Mouse (Mus musculus): ENCODE data around the gene Leng9. TPM values are rescaled to one million over a fixed set of nuclear protein-coding genes. Genes with fewer than 3 reads are reported as not detected.
A peak's percentile ranks its signal among the peaks of the same experiment; 100 is the strongest.

Leng9 gene
- polyA plus RNA-seq, 1 experiment from 2014 or later = 5.7 TPM

GRCm38 (mm10) chr7:4150811-4151221 lies 642 bp upstream of the Leng9 start:
- H3K4me1 ChIP-seq (replicated peaks) = peaks cover 34% of the 10 kb centered on the region
- no peak overlapping the region for H3K27ac ChIP-seq (replicated peaks)
- peak overlapping the region; percentile 64 for H3K4me3 ChIP-seq
- H3K36me3 ChIP-seq = peaks cover 19% of the 10 kb centered on the region
- peaks cover 20% of the 10 kb centered on the region for H3K27me3 ChIP-seq
- WGBS = 6% methylated on average over 14 of the region's 14 CpGs
- ATAC-seq (ENCODE audit: low FRiP score, low read depth) = peak; percentile 42
- peak overlapping the region; percentile 73; the same call in 1 of the 2 replicates for H3K9ac ChIP-seq
- peak overlapping the region; percentile 93 for H3K4me2 ChIP-seq
- no peaks in the 10 kb centered on the region for H3K9me3 ChIP-seq

- H3K27me3 ChIP-seq = peaks cover 20% of the 10 kb centered on the region
- H3K36me3 ChIP-seq = peaks cover 32% of the 10 kb centered on the region
- peak overlapping the region; percentile 64 for H3K4me3 ChIP-seq
- H3K9me3 ChIP-seq = no peaks in the 10 kb centered on the region
- H3K4me1 ChIP-seq (replicated peaks) = peaks cover 34% of the 10 kb centered on the region
- peak; percentile 75 for ATAC-seq (ENCODE audit: low FRiP score, low read depth)
- peak overlapping the region; percentile 73 for H3K9ac ChIP-seq
- H3K4me2 ChIP-seq = peak overlapping the region; percentile 93
- WGBS = under 1% methylated on average over 64 of the region's 64 CpGs
- peak overlapping the region; percentile 94 for H3K27ac ChIP-seq (replicated peaks)
Observed at GRCm38 (mm10) chr7:4149209-4150054, 742 bp downstream of the Leng9 start.

- Histone ChIP-seq H3K27ac (replicated peaks) (peak overlapping the region; percentile 94), H3K4me3 (peak overlapping the region; percentile 64), H3K4me2 (peak overlapping the region; percentile 93), H3K36me3 (peaks cover 41% of the 10 kb centered on the region), H3K27me3 (peaks cover 17% of the 10 kb centered on the region), H3K9me3 (no peaks in the 10 kb centered on the region), H3K4me1 (replicated peaks) (peaks cover 34% of the 10 kb centered on the region), H3K9ac (peak overlapping the region; percentile 73)
- peak; percentile 47 for ATAC-seq (ENCODE audit: low FRiP score, low read depth)
- 24% methylated on average over 18 of the region's 18 CpGs for WGBS
Observed at GRCm38 (mm10) chr7:4148341-4149208, 1.6 kb downstream of the Leng9 start.

GRCm38 (mm10) chr7:4147836-4148235 lies 2.3 kb downstream of the Leng9 start:
- ATAC-seq (ENCODE audit: low FRiP score, low read depth) = no peak
- 87% methylated on average over 4 of the region's 4 CpGs for WGBS
- H3K36me3 ChIP-seq = peaks cover 48% of the 10 kb centered on the region
- H3K4me2 ChIP-seq = 0 out of 2 replicates have a peak overlapping the region, but pooled peaks have one; percentile 93
- H3K27me3 ChIP-seq = peaks cover 15% of the 10 kb centered on the region
- no peak overlapping the region for H3K9ac ChIP-seq
- no peak overlapping the region for H3K27ac ChIP-seq (replicated peaks)
- H3K4me1 ChIP-seq (replicated peaks) = peaks cover 34% of the 10 kb centered on the region
- no peak overlapping the region for H3K4me3 ChIP-seq
- H3K9me3 ChIP-seq = no peaks in the 10 kb centered on the region

- Histone ChIP-seq H3K4me1 (replicated peaks) (peaks cover 34% of the 10 kb centered on the region), H3K4me2 (no peak overlapping the region), H3K4me3 (no peak overlapping the region), H3K27ac (replicated peaks) (no peak overlapping the region), H3K9ac (no peak overlapping the region), H3K27me3 (peaks cover 15% of the 10 kb centered on the region), H3K9me3 (no peaks in the 10 kb centered on the region), H3K36me3 (peaks cover 53% of the 10 kb centered on the region)
- 89% methylated on average over 19 of the region's 20 CpGs for WGBS
- ATAC-seq (ENCODE audit: low FRiP score, low read depth) = no peak
Observed at GRCm38 (mm10) chr7:4147371-4147770, 2.8 kb downstream of the Leng9 start.

- H3K9me3 ChIP-seq = no peaks in the 10 kb centered on the region
- 92% methylated on average over 23 of the region's 23 CpGs for WGBS
- ATAC-seq (ENCODE audit: low FRiP score, low read depth) = no peak
- no peak overlapping the region for H3K4me3 ChIP-seq
- peaks cover 32% of the 10 kb centered on the region for H3K4me1 ChIP-seq (replicated peaks)
- peaks cover 8% of the 10 kb centered on the region for H3K27me3 ChIP-seq
- peaks cover 62% of the 10 kb centered on the region for H3K36me3 ChIP-seq
- H3K4me2 ChIP-seq = no peak overlapping the region
- H3K27ac ChIP-seq (replicated peaks) = no peak overlapping the region
- H3K9ac ChIP-seq = no peak overlapping the region
Observed at GRCm38 (mm10) chr7:4146241-4147180, 3.7 kb downstream of the Leng9 start.

GRCm38 (mm10) chr7:4145552-4146190 lies 4.5 kb downstream of the Leng9 start:
- H3K27ac ChIP-seq (replicated peaks) = no peak overlapping the region
- no peak overlapping the region for H3K4me3 ChIP-seq
- no peaks in the 10 kb centered on the region for H3K9me3 ChIP-seq
- peaks cover 70% of the 10 kb centered on the region for H3K36me3 ChIP-seq
- no peak overlapping the region for H3K4me2 ChIP-seq
- H3K9ac ChIP-seq = no peak overlapping the region
- no peak for ATAC-seq (ENCODE audit: low FRiP score, low read depth)
- H3K4me1 ChIP-seq (replicated peaks) = peaks cover 23% of the 10 kb centered on the region
- H3K27me3 ChIP-seq = no peaks in the 10 kb centered on the region
- 68% methylated on average over 6 of the region's 6 CpGs for WGBS

GRCm38 (mm10) chr7:4144766-4145551 lies 5.2 kb downstream of the Leng9 start:
- H3K36me3 ChIP-seq = peaks cover 76% of the 10 kb centered on the region
- no peaks in the 10 kb centered on the region for H3K27me3 ChIP-seq
- WGBS = 94% methylated on average over 20 of the region's 20 CpGs

GRCm38 (mm10) chr7:4144046-4144445 lies 6.1 kb downstream of the Leng9 start:
- no peak overlapping the region for H3K4me3 ChIP-seq
- no peak for ATAC-seq (ENCODE audit: low FRiP score, low read depth)
- H3K36me3 ChIP-seq = peaks cover 85% of the 10 kb centered on the region
- no peak overlapping the region for H3K4me2 ChIP-seq
- 95% methylated on average over 13 of the region's 13 CpGs for WGBS
- H3K9ac ChIP-seq = no peak overlapping the region
- no peaks in the 10 kb centered on the region for H3K9me3 ChIP-seq
- no peak overlapping the region for H3K27ac ChIP-seq (replicated peaks)
- peaks cover 12% of the 10 kb centered on the region for H3K4me1 ChIP-seq (replicated peaks)
- no peaks in the 10 kb centered on the region for H3K27me3 ChIP-seq

More at GRCm38 (mm10) chr7:4144766-4145551, 5.2 kb downstream of the Leng9 start:
- no peak overlapping the region for H3K9ac ChIP-seq
- no peak overlapping the region for H3K27ac ChIP-seq (replicated peaks)
- no peak overlapping the region for H3K4me2 ChIP-seq
- peaks cover 16% of the 10 kb centered on the region for H3K4me1 ChIP-seq (replicated peaks)
- no peak overlapping the region for H3K4me3 ChIP-seq
- H3K9me3 ChIP-seq = no peaks in the 10 kb centered on the region
- ATAC-seq (ENCODE audit: low FRiP score, low read depth) = no peak

- 95% methylated on average over 19 of the region's 19 CpGs for WGBS
- H3K4me2 ChIP-seq = no peak overlapping the region
- no peak overlapping the region for H3K27ac ChIP-seq (replicated peaks)
- H3K36me3 ChIP-seq = peaks cover 89% of the 10 kb centered on the region
- H3K9me3 ChIP-seq = no peaks in the 10 kb centered on the region
- ATAC-seq (ENCODE audit: low FRiP score, low read depth) = no peak
- peaks cover 12% of the 10 kb centered on the region for H3K4me1 ChIP-seq (replicated peaks)
- H3K4me3 ChIP-seq = no peak overlapping the region
- no peaks in the 10 kb centered on the region for H3K27me3 ChIP-seq
- H3K9ac ChIP-seq = no peak overlapping the region
Observed at GRCm38 (mm10) chr7:4143506-4143905, 6.7 kb downstream of the Leng9 start.
